Mouse (Mus musculus) C2C12 (cell line): ENCODE results near the gene Ngdn. TPM values are rescaled to one million over a fixed set of nuclear protein-coding genes. Genes with fewer than 3 reads are reported as not detected.

Experiments
- H3K27me3 ChIP-seq: one replicate; pipeline ENCODE4 v1.6.1; 2011; ENCODE audit not compliant: control insufficient read depth, insufficient read depth, insufficient read length
- H3K36me3 ChIP-seq: one replicate; pipeline ENCODE4 v1.6.1; 2011; ENCODE audit not compliant: control insufficient read depth, insufficient read depth
- H3K4me3 ChIP-seq: one replicate; pipeline ENCODE4 v1.5.1; 2011; ENCODE audit warnings: mild to moderate bottlenecking, control low read depth; ENCODE audit not compliant: poor library complexity, insufficient read depth, severe bottlenecking
- H3K79me2 ChIP-seq: one replicate; pipeline ENCODE4 v1.6.1; 2011; ENCODE audit not compliant: control insufficient read depth, insufficient read depth
- H3K79me3 ChIP-seq: one replicate; pipeline ENCODE4 v1.6.1; 2011; ENCODE audit warnings: low read depth, control low read depth
- H3ac ChIP-seq: one replicate; pipeline ENCODE3; 2011; ENCODE audit warnings: low read depth; ENCODE audit not compliant: control insufficient read depth, insufficient read length
- CEBPB ChIP-seq: IDR thresholded peaks from one replicate; pipeline ENCODE4 v1.6.1; 2011; ENCODE audit warnings: low read depth, mild to moderate bottlenecking, control low read depth, moderate library complexity
- CTCF ChIP-seq: IDR thresholded peaks from one replicate; pipeline ENCODE4 v1.5.1; 2011; ENCODE audit not compliant: control insufficient read depth, insufficient read depth, insufficient read length
- FOSL1 ChIP-seq: IDR thresholded peaks from one replicate; pipeline ENCODE4 v1.8.0; 2011; ENCODE audit warnings: mild to moderate bottlenecking, low read length; ENCODE audit not compliant: poor library complexity, insufficient read depth, severe bottlenecking
- MAX ChIP-seq: IDR thresholded peaks from one replicate; pipeline ENCODE4 v1.6.1; 2011; ENCODE audit warnings: mild to moderate bottlenecking, control low read depth
- MYOD1 ChIP-seq: IDR thresholded peaks from one replicate; pipeline ENCODE4 v1.6.1; 2011; ENCODE audit warnings: low read depth; ENCODE audit not compliant: control insufficient read depth, insufficient read length
- MYOG ChIP-seq: IDR thresholded peaks from one replicate; pipeline ENCODE4 v1.6.1; 2011; ENCODE audit not compliant: control insufficient read depth, insufficient read length; ENCODE audit errors: extremely low read depth
- USF1 ChIP-seq: IDR thresholded peaks from one replicate; pipeline ENCODE4 v1.6.1; 2011; ENCODE audit warnings: low read depth, mild to moderate bottlenecking, control low read depth, moderate library complexity
- microRNA-seq: library from miRNA; unstranded; fragments of <30 nt; microRNA quantifications from one replicate; pipeline ENCODE4, GENCODE M21; 2019; ENCODE audit warnings: borderline microRNAs expressed
- polyA plus RNA-seq: library from polyadenylated mRNA; unstranded; fragments of >200 nt; fragmentation: generic; extraction: Trizol; gene quantifications from one replicate; pipeline ENCODE4 v1.2.1, GENCODE M21; 2012; ENCODE audit warnings: missing spikeins

Ngdn gene
- polyA plus RNA-seq, 1 experiment = 56.0 TPM

DNA sequence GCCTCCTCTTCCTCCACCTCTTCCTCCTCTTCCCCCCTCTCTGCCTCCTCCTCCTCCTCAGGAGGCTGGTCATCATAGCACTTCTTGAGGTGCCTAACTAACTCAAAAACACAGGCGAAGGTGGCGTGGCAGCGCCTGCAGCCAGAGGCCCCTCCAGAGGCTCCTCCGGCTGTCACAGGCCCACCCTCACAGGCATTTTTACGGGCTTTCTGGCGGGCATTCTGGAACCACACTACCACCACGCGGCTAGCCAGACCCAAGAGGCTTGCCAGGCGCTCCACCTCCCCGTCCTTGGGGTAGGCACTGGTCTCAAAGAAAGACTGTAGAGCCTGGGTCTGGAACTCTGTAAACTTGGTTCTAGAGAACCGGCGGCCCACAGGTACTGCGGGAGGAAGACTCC lies 50.1 kb downstream of the Ngdn start:
- H3K79me3 ChIP-seq = no peaks in the 10 kb centered on the region
- no peaks in the 10 kb centered on the region for H3K36me3 ChIP-seq
- no peaks in the 10 kb centered on the region for H3K27me3 ChIP-seq
- H3ac ChIP-seq = no peak overlapping the region
- H3K79me2 ChIP-seq = no peaks in the 10 kb centered on the region
- H3K4me3 ChIP-seq = no peak overlapping the region
- TF ChIP-seq MYOD1 (no peak), CTCF (no peak), MYOG (no peak), CEBPB (no peak), USF1 (no peak), FOSL1 (no peak), MAX (no peak)

DNA sequence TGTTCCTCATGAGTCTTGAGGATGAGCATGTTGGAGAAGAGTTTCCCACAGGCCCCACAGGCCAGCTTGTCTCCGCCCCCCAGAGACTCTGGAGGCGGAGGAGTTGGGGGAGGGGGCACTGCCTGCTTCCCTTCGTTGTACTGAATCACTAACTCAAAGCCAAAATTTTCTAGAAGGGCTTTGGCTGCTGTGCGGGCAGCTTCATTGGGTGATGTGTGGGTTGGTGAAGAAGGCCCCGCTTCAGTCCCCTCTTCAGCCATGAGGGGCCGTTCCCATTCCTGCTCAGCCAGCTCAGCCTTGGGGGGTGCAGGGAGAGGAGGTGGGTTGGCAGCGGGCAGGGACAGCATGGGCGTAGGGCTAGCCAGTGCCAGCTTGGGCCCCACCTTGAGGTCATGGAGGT lies 50.8 kb downstream of the Ngdn start:
- Histone ChIP-seq H3K27me3 (no peaks in the 10 kb centered on the region), H3ac (no peak overlapping the region), H3K79me3 (no peaks in the 10 kb centered on the region), H3K4me3 (no peak overlapping the region), H3K36me3 (no peaks in the 10 kb centered on the region), H3K79me2 (no peaks in the 10 kb centered on the region)
- TF ChIP-seq USF1 (no peak), CEBPB (no peak), MAX (no peak), CTCF (no peak), FOSL1 (no peak), MYOD1 (no peak), MYOG (no peak)

DNA sequence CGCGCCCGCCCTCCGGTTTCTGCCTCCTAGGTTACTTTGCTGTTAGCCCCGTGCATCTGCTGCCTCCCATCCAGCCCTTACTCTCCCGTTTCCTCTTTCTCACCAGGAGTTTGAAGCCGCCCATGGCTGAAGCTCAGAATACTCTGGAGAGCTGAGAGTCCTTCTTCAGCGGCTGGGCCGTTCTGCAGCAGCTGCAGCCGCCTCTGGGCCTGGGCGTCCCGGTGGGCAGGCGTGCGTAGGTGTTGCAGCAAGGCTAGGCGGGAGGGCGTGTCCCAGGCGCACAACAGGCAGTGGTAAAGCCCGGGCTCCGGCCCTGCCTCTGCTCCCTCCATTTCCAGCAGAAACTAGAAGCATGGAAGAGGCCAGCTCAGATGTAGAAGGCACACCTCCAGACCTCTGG lies 56.5 kb downstream of the Ngdn start:
- TF ChIP-seq MYOG = no peak
- no peak for TF ChIP-seq CEBPB
- TF ChIP-seq FOSL1 = no peak
- no peak for TF ChIP-seq MAX
- TF ChIP-seq USF1 = no peak
- TF ChIP-seq CTCF = no peak
- no peak for TF ChIP-seq MYOD1
- H3K79me2 ChIP-seq = no peaks in the 10 kb centered on the region
- H3K79me3 ChIP-seq = no peaks in the 10 kb centered on the region
- H3K36me3 ChIP-seq = no peaks in the 10 kb centered on the region
- no peak overlapping the region for H3ac ChIP-seq
- no peak overlapping the region for H3K4me3 ChIP-seq
- no peaks in the 10 kb centered on the region for H3K27me3 ChIP-seq

Small RNA genes lying within 50 kb of the gene (microRNA-seq; reads per million reads assigned to microRNA genes)
- 1.2 reads per million, percentile 26 among the genes with 10 or more reads in this experiment for gene Mir208b

Other genes starting within 250 kb of the Ngdn start
- not detected for gene Slc7a8, start 233.5 kb upstream of the Ngdn start, polyA plus RNA-seq
- not detected for gene Rnf212b, start 201.3 kb upstream of the Ngdn start, polyA plus RNA-seq
- gene Homez, start 144.5 kb upstream of the Ngdn start, polyA plus RNA-seq = 1.3 TPM
- 1.1 TPM for gene Ppp1r3e, start 137.9 kb upstream of the Ngdn start, polyA plus RNA-seq
- 16.5 TPM for gene Bcl2l2, start 132.1 kb upstream of the Ngdn start, polyA plus RNA-seq
- gene Gm20521, start 132.0 kb upstream of the Ngdn start, polyA plus RNA-seq = 0.49 TPM
- gene Pabpn1, start 123.0 kb upstream of the Ngdn start, polyA plus RNA-seq = 146 TPM
- gene Slc22a17, start 102.3 kb upstream of the Ngdn start, polyA plus RNA-seq = 0.27 TPM
- gene Efs, start 89.3 kb upstream of the Ngdn start, polyA plus RNA-seq = 0.16 TPM
- gene Il25, start 82.8 kb upstream of the Ngdn start, polyA plus RNA-seq = not detected
- gene Cmtm5, start 79.2 kb upstream of the Ngdn start, polyA plus RNA-seq = not detected
- 0.02 TPM for gene Myh6, start 48.5 kb upstream of the Ngdn start, polyA plus RNA-seq
- not detected for gene Gm17428, start 38.5 kb upstream of the Ngdn start, polyA plus RNA-seq
- 0.11 TPM for gene Myh7, start 20.8 kb upstream of the Ngdn start, polyA plus RNA-seq
- 0.63 TPM for gene Zfhx2, start 76.9 kb downstream of the Ngdn start, polyA plus RNA-seq
- 11.5 TPM for gene Thtpa, start 79.3 kb downstream of the Ngdn start, polyA plus RNA-seq
- gene Ap1g2, start 91.1 kb downstream of the Ngdn start, polyA plus RNA-seq = 3.9 TPM
- gene Jph4, start 101.5 kb downstream of the Ngdn start, polyA plus RNA-seq = not detected
- gene Dhrs2, start 206.6 kb downstream of the Ngdn start, polyA plus RNA-seq = not detected